Mouse (Mus musculus) G1E (cell line): Measurements from ENCODE around the gene N4bp2l1. TPM values are rescaled to one million over a fixed set of nuclear protein-coding genes. Genes with fewer than 3 reads are reported as not detected.

ENCODE experiments used
- ATAC-seq: 2 replicates; pipeline ENCODE4 v1.8.0; 2016; ENCODE audit warnings: mild to moderate bottlenecking; ENCODE audit not compliant: insufficient number of reproducible peaks, poor library complexity, low FRiP score, severe bottlenecking; ENCODE audit errors: extremely low read depth
- DNase-seq: peaks from one replicate; pipeline ENCODE4 v3.0.0; 2012; ENCODE audit warnings: low spot score
- H3K27me3 ChIP-seq: 2 replicates; pipeline ENCODE4 v1.6.1; 2012; ENCODE audit warnings: mild to moderate bottlenecking, low read length, inconsistent platforms; ENCODE audit not compliant: insufficient read depth
- H3K36me3 ChIP-seq: replicated peaks from 2 replicates; pipeline ENCODE3; 2012; ENCODE audit warnings: mild to moderate bottlenecking, inconsistent platforms
- H3K4me1 ChIP-seq: 2 replicates; pipeline ENCODE4 v1.6.1; 2012; ENCODE audit warnings: low read depth, low read length, inconsistent platforms, mixed read lengths; ENCODE audit not compliant: insufficient read depth
- H3K4me3 ChIP-seq: 2 replicates; pipeline ENCODE4 v1.5.1; 2012; ENCODE audit warnings: low read depth, mild to moderate bottlenecking, inconsistent platforms, low read length, moderate library complexity, mixed read lengths
- H3K9me3 ChIP-seq: replicated peaks from 2 replicates; pipeline ENCODE4 v1.6.1; 2012; ENCODE audit warnings: inconsistent platforms
- CTCF ChIP-seq: IDR thresholded peaks from 2 replicates; pipeline ENCODE4 v1.5.1; 2012; ENCODE audit warnings: low read depth, low read length, inconsistent platforms, mixed read lengths
- GATA1 ChIP-seq: IDR thresholded peaks from 2 replicates; pipeline ENCODE4 v1.6.1; 2012; ENCODE audit warnings: borderline replicate concordance, low read length, inconsistent platforms, mixed read lengths
- GATA2 ChIP-seq: IDR thresholded peaks from 2 replicates; pipeline ENCODE4 v1.6.1; 2012; ENCODE audit warnings: low read depth, low read length, inconsistent platforms, borderline replicate concordance
- POLR2AphosphoS5 ChIP-seq: IDR thresholded peaks from 2 replicates; pipeline ENCODE4 v1.6.1; 2012; ENCODE audit warnings: low read depth, low read length, inconsistent platforms; ENCODE audit not compliant: insufficient replicate concordance
- TAL1 ChIP-seq: conservative IDR thresholded peaks from 2 replicates; pipeline ENCODE4 v1.6.1; 2012; ENCODE audit warnings: low read depth, low read length, inconsistent platforms, mixed read lengths
- polyA plus RNA-seq: library from polyadenylated mRNA; stranded (reverse); fragments of >175 nt; gene quantifications from 2 replicates; pipeline ENCODE4 v1.2.3, GENCODE M21; 2012
- total RNA-seq, 2 experiments: library from RNA; stranded (forward) in 1 of 2; stranded (reverse) in 1 of 2; fragments of 200-1000 nt in 1 of 2; fragments of >200 nt in 1 of 2; fragmentation: Nextera tagmentation in 1 of 2; gene quantifications; 2 replicates each; pipeline ENCODE4 v1.2.3; 2014 to 2017

N4bp2l1 gene
- total and polyA plus RNA-seq, 3 experiments: 4.0 to 12.0 (median 5.5) TPM

DNA sequence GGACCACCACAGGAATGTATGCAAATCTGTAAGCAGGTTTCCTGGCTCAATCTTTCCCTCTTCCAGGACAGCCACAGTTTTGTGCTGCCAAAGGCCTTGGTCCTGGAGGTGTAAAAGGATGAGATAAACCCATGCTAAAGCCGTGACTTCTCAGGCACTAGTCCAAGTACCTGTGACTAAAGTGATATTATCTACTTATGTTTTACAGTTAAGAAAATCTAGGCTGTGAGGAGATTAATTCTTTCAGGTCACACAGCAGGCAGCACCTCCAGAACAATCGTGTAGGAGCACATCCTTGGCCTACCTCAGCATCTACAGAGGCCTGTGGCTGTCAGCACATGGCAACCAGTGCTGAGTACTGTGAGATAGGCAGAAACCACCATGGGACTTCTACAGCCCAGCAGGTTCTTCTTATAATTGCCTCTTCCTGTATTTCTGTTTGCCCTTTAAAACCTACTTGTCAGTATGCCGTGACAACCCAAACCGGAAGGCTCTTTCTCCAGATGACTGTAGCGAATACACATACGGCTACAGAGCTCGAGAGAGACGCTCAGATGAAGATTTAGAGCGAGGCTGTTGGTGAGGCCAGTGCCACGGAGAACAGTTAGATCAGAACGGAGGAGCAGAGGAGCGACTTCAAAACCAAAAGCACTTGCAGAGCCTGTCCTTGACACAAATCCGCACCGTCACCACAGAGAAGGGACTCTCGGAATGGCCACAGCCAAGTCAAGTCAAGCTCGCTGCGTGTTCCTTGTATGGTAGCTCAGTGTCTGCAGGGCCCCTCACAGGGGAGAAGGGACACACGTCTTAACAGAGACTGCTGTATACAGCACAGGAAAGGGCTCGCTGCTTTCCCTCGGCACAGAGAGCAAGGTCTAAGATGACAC, 3.8 kb upstream of the N4bp2l1 start:
- no peak for TF ChIP-seq POLR2AphosphoS5
- no peak for TF ChIP-seq GATA2
- no peak for TF ChIP-seq CTCF
- no peak for TF ChIP-seq GATA1
- TF ChIP-seq TAL1: no peak
- no peaks in the 10 kb centered on the region for H3K36me3 ChIP-seq
- H3K4me3 ChIP-seq: no peak overlapping the region
- H3K9me3 ChIP-seq: no peaks in the 10 kb centered on the region
- no peak for ATAC-seq
- H3K27me3 ChIP-seq: peaks cover 4% of the 10 kb centered on the region
- H3K4me1 ChIP-seq: peaks cover 28% of the 10 kb centered on the region
- no peak for DNase-seq

GRCm38 (mm10) chr5:150599301-150600294, 2.6 kb upstream of the N4bp2l1 start:
- DNase-seq: peak; percentile 15

GRCm38 (mm10) chr5:150598202-150599119, 1.5 kb upstream of the N4bp2l1 start:
- no peak for DNase-seq
- Histone ChIP-seq H3K36me3 (no peaks in the 10 kb centered on the region), H3K9me3 (peaks cover 4% of the 10 kb centered on the region), H3K4me3 (no peak overlapping the region; the same call in 1 of the 2 replicates), H3K27me3 (peaks cover 19% of the 10 kb centered on the region), H3K4me1 (peaks cover 49% of the 10 kb centered on the region)
- no peak for ATAC-seq
- no peak for TF ChIP-seq GATA1
- TF ChIP-seq POLR2AphosphoS5: no peak
- TF ChIP-seq GATA2: no peak
- no peak for TF ChIP-seq CTCF
- no peak for TF ChIP-seq TAL1

More at GRCm38 (mm10) chr5:150599301-150600294, 2.6 kb upstream of the N4bp2l1 start:
- H3K4me3 ChIP-seq: peak overlapping the region; percentile 68
- ATAC-seq: peak; percentile 10; the same call in 1 of the 2 replicates
- H3K9me3 ChIP-seq: no peaks in the 10 kb centered on the region
- no peaks in the 10 kb centered on the region for H3K36me3 ChIP-seq
- peaks cover 39% of the 10 kb centered on the region for H3K4me1 ChIP-seq
- H3K27me3 ChIP-seq: peaks cover 10% of the 10 kb centered on the region
- TF ChIP-seq TAL1 (no peak), POLR2AphosphoS5 (no peak), GATA2 (no peak), CTCF (no peak), GATA1 (no peak)

- Histone ChIP-seq H3K4me1 (peaks cover 56% of the 10 kb centered on the region), H3K4me3 (no peak overlapping the region), H3K9me3 (peaks cover 7% of the 10 kb centered on the region), H3K27me3 (peaks cover 24% of the 10 kb centered on the region), H3K36me3 (peaks cover 3% of the 10 kb centered on the region)
- DNase-seq (peak; percentile 25), ATAC-seq (no peak)
- TF ChIP-seq POLR2AphosphoS5: no peak
- TF ChIP-seq TAL1: no peak
- TF ChIP-seq GATA1: no peak
- TF ChIP-seq GATA2: no peak
- no peak for TF ChIP-seq CTCF
These were observed 1.5 kb downstream of the N4bp2l1 start for GRCm38 (mm10) chr5:150595366-150596016.

DNA sequence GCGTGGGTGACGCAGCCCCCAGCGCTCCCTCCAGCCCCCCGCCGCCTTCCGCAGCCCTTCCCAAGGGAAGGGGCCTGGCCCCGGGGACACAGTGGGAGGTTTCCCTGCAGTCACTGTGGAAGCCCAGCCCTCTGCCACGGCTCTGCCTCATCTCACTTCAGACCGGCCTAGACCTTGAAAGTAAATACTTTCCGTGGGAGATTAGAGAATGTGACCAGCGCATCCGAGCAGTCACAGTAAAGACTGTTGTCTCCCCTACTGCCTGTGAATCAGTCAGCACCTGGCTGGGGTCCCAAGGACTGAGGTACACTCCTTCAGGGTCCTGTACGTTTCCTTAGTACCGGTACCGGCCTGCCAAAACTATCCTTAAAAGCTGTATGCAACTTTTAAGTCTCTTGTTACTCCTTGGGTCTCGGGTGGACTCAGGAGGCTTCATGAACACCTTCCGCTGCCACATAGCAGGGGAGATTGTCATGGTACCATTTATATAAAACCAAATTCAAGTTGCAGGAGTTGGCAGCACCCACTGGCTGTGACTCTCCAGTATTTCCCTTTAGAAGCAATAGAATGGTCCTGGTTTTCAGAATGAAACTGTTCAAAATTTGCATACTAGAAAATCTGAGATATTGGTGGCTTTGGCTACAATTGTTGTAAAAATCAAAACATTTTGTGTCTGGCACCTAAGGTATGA, 2.2 kb downstream of the N4bp2l1 start:
- peaks cover 7% of the 10 kb centered on the region for H3K9me3 ChIP-seq
- no peak for ATAC-seq
- H3K36me3 ChIP-seq: peaks cover 3% of the 10 kb centered on the region
- H3K27me3 ChIP-seq: peaks cover 24% of the 10 kb centered on the region
- H3K4me1 ChIP-seq: peaks cover 49% of the 10 kb centered on the region
- TF ChIP-seq GATA2: no peak
- no peak for DNase-seq
- H3K4me3 ChIP-seq: peak overlapping the region; percentile 74
